Mouse (Mus musculus) heart, postnatal 14 days (tissue): ENCODE measurements around the gene Hrnr. TPM values are rescaled to one million over a fixed set of nuclear protein-coding genes. Genes with fewer than 3 reads are reported as not detected.

ENCODE experiments used
- DNase-seq, 2 experiments: peaks; one replicate each; pipeline ENCODE4 v3.0.0; 2021 to 2022
- intact Hi-C: fragments of 180-260 bp; cut with DNase I; formaldehyde crosslinking; loops from one replicate; pipeline ENCODE4 v1.15.1; 2025
- long read RNA-seq, 2 experiments: library from polyadenylated mRNA; stranded (forward); transcript quantifications; one replicate each; pipeline ENCODE4 v2.0.0; 2021
- total RNA-seq, 2 experiments: library from RNA; stranded (reverse); gene quantifications; 2 replicates each; pipeline ENCODE4 v1.2.3; 2021

Hrnr gene
- total RNA-seq = under 1 TPM in 1 of 2 experiments, not detected in 1; 0.05 TPM
- long read RNA-seq, experiment 1 = 0 reads
- long read RNA-seq, experiment 2 = 0 reads

DNA sequence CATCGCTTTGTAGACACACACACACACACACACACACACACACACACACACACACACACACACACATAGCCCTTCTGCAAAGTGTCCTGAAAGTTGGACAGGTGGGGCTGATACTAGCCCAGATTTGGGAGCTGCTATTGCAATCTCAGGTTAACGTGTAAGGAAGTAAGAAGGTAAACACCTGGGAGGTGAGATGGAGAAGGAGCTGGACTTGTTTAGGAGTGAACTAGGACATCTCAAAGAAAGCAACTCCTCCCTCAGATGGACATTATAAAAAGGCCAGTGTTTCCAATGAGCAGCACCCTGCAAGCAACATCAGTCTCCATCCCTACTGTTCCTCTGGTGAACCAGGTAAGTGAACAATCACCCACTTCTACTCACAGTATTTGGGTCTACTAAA lies at the start of gene Hrnr:
Gene Hrnr (plus strand): TSS at position 301 of the 400 bp plus-strand sequence.
- DNase-seq = no peak
- intact Hi-C loops = no loop called here

DNA sequence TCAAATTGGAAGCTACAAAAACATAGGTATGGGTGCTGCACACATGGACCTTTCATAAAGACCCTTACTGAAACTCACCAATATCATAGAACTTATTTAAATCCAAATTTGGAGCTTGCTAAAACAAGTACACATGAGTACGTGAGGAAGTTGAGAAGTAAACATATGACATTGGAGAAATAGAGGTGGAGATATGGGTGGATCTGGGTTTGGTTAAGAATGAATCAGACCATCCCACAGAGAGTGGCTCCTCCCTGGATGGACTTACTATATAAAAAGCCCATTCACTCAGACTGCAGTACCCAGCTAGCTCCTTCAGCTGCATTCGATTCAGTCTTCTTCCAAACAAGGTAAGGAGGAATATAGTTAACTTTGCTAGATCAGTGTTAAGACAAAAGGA lies 46.3 kb upstream of the Hrnr start, which contains the start of gene Flg:
Gene Flg (plus strand): TSS at position 301 of the 400 bp plus-strand sequence.
- intact Hi-C loops = no loop called here

GRCm38 (mm10) chr3:93297542-93297941 lies 22.0 kb upstream of the Hrnr start:
- intact Hi-C loops = no loop called here
- DNase-seq = no peak

More for the DNA sequence above, 46.3 kb upstream of the Hrnr start, which contains the start of gene Flg:
- DNase-seq = no peak

DNA sequence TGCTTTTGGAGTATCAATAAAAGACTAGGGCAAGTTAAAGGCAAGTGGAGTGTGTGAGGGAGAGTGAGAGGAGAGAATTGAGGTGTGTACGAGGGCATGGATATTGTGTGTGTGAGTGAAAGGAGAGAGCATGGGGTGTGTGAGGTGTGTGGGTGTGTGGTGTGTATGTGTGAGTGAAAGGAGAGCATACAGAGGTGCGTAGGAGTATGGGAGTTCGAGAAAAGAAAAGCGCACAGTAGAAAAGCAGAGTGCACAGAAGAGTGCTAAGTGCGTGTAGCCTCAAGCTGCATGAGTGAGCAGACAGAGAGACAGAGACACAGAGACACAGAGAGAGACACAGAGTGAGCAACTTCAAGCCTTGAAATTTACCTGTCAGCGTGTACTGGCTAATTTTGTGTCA lies 19.7 kb upstream of the Hrnr start:
- DNase-seq = no peak
- intact Hi-C loops = no loop called here

DNA sequence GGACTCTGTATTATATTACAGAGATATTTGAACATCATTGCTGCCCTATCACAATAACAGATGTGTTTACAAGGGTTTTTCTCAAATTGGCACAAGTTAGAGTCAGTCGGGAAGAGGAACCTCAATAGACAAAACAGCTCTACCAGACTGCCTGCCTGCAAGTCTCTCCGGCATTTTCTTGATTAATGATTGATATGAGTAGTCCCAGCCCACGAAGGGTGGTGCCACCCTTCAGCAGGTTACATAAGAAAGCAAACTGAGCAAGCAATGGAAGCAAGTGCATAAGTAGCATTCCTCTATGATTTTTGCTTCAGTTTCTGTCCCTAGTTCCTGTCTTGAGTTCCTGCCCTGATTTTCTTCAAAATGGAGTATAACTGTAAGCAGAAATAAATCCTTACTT lies 17.7 kb upstream of the Hrnr start:
- intact Hi-C loops = no loop called here
- no peak for DNase-seq

GRCm38 (mm10) chr3:93306142-93306541 lies 13.4 kb upstream of the Hrnr start:
- no peak for DNase-seq
- intact Hi-C loops = no loop called here

GRCm38 (mm10) chr3:93311371-93311770 lies 8.2 kb upstream of the Hrnr start:
- intact Hi-C loops = no loop called here

DNA sequence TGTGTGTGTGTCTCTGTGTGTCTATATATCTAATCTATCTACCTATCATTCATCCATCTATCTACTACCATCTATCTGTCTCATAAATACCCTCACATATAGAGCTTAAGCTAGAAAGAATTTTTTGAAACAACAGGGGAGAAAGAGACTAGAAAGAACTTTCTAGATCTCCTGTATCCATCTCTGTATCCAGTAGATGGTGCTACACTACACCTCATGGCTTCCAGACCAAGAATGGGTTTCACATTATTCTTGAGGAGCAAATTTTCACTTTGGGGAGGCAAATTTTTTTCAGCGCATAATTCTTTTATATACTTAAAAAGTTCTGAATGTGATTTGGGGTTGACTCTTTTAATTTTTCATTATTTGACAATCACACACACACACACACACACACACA lies 5.2 kb upstream of the Hrnr start:
- no peak for DNase-seq
- intact Hi-C loops = no loop called here

More at GRCm38 (mm10) chr3:93311371-93311770, 8.2 kb upstream of the Hrnr start:
- DNase-seq = no peak

DNA sequence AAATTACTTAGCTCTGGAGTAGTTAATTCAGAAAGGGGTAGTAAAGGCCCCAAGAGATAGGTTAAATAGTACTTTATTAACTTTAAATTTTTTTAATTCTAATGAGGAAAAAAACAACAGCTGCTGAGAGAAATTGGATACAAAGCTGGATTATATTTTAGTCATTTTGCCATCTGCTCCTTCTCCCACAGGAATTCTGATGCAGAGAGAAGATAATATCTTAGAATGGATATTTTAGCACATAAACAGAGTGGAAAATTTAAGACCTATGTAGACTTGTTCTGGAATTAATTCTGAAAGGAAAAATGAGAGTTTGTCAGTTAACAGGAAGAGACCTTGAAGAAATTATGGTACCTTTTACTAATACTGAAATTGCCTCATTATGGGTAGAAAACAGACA lies 18.2 kb downstream of the Hrnr start:
- intact Hi-C loops = no loop called here

DNA sequence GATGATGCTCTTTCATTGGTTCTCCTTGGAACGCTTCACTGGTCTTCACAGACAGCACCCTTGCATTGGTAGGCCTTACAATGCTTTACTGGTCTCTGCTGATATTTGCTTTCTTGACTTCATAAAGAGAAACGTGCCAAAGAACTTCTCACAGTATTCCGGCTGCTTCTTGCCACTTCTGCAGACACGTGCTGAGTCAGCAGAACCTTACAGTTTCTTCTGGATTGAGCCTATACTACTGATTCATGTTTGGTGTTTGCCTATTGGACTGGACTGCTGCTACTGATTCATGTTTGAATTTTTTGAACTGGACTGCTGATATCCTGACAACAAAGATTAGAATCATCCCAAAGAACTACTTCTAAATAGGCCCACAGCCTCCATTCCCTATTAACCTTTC lies 20.5 kb downstream of the Hrnr start:
- intact Hi-C loops = no loop called here
- no peak for DNase-seq

More for the DNA sequence above, 18.2 kb downstream of the Hrnr start:
- no peak for DNase-seq

GRCm38 (mm10) chr3:93346896-93347295 lies 27.3 kb downstream of the Hrnr start:
- no peak for DNase-seq

DNA sequence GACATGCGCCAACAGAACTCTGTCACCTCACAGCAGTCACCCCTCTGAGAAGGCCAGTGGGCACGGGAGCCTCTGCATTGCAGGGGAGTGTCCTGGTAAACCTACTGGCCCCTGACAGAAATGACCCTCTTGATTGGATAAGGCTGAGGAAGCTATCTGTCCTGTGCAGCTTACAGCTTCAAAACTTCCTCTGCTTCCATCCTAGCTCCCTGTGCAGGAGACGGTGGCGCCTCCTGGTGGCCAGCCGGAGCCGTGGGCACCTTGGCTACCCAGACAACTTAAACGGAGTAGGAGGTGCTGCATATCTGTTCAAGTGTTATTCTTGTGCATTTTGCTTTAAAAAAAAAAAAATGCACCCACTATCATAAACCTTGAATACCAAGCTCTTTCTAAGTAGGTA lies 40.5 kb downstream of the Hrnr start:
- intact Hi-C loops = loop anchor here (5.0 kb wide), 1 partner anchor 247 kb away; no protein-coding TSS in a partner anchor
- DNase-seq = peak; percentile 35 to 65

More at GRCm38 (mm10) chr3:93346896-93347295, 27.3 kb downstream of the Hrnr start:
- intact Hi-C loops = no loop called here

DNA sequence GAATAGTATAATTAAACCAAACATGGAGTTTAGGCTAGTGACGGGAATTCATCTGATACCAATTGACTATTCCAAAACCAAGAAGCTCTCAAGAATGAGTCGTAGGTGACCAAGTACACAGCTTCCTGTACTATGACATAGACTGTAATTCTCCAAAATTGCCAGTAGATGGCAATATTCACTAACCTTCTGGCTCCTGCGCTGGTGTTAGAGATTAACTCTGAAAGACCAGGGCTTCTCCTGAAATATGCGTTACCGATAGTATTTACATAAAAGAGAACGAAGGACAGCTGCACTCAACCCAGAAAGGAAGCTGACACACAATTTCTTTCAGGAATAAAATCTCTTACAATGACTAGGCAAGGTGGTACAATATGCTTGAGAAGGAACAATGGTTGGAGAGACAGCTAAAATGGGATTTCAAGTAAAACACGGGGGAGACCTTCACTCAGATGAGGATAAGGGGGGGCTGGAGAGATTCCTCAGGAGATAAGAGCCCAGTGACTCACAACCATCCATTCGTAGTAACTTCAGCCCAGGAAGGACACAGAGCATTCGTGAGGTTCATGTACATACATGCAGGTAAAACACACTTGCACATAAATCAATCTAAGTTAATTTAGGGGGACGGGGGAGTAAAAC lies 42.5 kb downstream of the Hrnr start:
- peak in 1 of 2 experiments; percentile 6 for DNase-seq
- intact Hi-C loops = loop anchor here (1.0 to 5.0 kb wide), 2 partner anchors 132 to 245 kb away; no protein-coding TSS in a partner anchor

DNA sequence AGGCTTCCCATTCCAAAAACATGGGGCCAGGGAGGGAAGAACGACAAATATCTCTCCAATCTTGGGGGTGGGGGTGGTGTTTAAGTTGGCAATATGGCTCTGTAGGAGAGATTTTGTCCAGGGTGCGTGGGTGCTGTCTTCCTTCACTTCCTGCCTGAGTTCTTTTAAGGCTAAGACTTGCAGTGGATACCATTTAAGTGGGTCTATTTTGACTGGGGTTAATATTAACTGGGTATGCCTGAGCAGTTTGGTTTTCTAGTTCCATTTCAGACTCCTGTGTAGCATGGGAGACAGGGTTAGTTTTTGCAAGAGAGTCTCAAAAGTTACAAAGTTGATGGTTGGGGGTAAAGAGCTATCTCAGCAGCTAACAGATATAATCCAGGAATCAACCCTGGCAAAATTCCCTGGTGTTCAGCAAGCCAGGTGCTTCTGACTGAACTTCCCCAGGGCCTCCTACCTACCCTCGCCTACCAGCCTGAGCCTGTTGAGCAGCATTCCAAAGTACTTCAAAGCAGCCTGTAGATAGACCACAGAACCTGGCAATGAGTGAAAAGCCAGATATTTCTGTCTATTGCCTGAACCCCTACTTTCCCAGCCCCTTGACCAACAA lies 47.5 kb downstream of the Hrnr start:
- intact Hi-C loops = no loop called here
- DNase-seq = no peak

GRCm38 (mm10) chr3:93368171-93368570 lies 48.6 kb downstream of the Hrnr start:
- DNase-seq = no peak

GRCm38 (mm10) chr3:93373416-93373815 lies 53.9 kb downstream of the Hrnr start:
- intact Hi-C loops = no loop called here
- DNase-seq = no peak

More at GRCm38 (mm10) chr3:93368171-93368570, 48.6 kb downstream of the Hrnr start:
- intact Hi-C loops = no loop called here

- intact Hi-C loops = no loop called here
- no peak for DNase-seq
These were observed 55.6 kb downstream of the Hrnr start for GRCm38 (mm10) chr3:93375196-93375595.

- DNase-seq = no peak
- intact Hi-C loops = no loop called here
These were observed 56.1 kb downstream of the Hrnr start for GRCm38 (mm10) chr3:93375601-93376000.

- DNase-seq = no peak
- intact Hi-C loops = no loop called here
These were observed 58.6 kb downstream of the Hrnr start for GRCm38 (mm10) chr3:93378146-93378545.
